Mouse (Mus musculus): Measurements from ENCODE around the gene Slc18b1. TPM values are rescaled to one million over a fixed set of nuclear protein-coding genes. Genes with fewer than 3 reads are reported as not detected.

Slc18b1 gene
- total and polyA plus RNA-seq, 3 experiments, result not detected

GRCm38 (mm10) chr10:23837115-23837514 is 40.3 kb downstream of the Slc18b1 start:
- Histone ChIP-seq H3K27me3 (ENCODE audit: control insufficient read depth in 1 of 2, insufficient read depth in 2 of 2, low read length in 2 of 2) (peaks cover 0 to 1% of the 10 kb centered on the region in 2 experiments; a peak in 1 of 4 replicates), H3K4me1 (ENCODE audit: control insufficient read depth in 1 of 2, insufficient read depth in 2 of 2, low read length in 2 of 2) (no peaks in the 10 kb centered on the region), H3K36me3 (ENCODE audit: control insufficient read depth in 1 of 2, insufficient read depth in 2 of 2, low read length in 2 of 2) (no peaks in the 10 kb centered on the region), H3K9ac (ENCODE audit: control insufficient read depth, low read depth, low read length, poor library complexity, severe bottlenecking) (no peak overlapping the region), H3K4me3 (ENCODE audit: control insufficient read depth in 1 of 2, insufficient read depth in 1 of 2, low read depth in 2 of 2, low read length in 2 of 2) (no peak overlapping the region), H3K27ac (ENCODE audit: control insufficient read depth, low read depth, low read length) (no peak overlapping the region), H3K9me3 (replicated peaks; ENCODE audit: insufficient read depth, low read length) (no peaks in the 10 kb centered on the region), H3K79me2 (ENCODE audit: control insufficient read depth, insufficient read depth, low read length, poor library complexity) (no peaks in the 10 kb centered on the region)
- no peak for DNase-seq (ENCODE audit: low read depth, low spot score)
- TF ChIP-seq TBP (IDR thresholded peaks at IDR 0.05; ENCODE audit: low read depth, low read length) (no peak), ZKSCAN1 (IDR thresholded peaks at IDR 0.05; ENCODE audit: low read depth, low read length) (no peak), USF1 (IDR thresholded peaks at IDR 0.05; ENCODE audit: low read depth, low read length) (no peak), CHD1 (IDR thresholded peaks at IDR 0.05; ENCODE audit: low read depth, low read length) (no peak), RAD21 (IDR thresholded peaks at IDR 0.05; ENCODE audit: low read depth, low read length) (no peak), NRF1 (IDR thresholded peaks at IDR 0.05; ENCODE audit: insufficient read depth, low read depth, low read length, poor library complexity, severe bottlenecking) (no peak), MYB (IDR thresholded peaks at IDR 0.05; ENCODE audit: low read depth, low read length) (no peak), TCF12 (IDR thresholded peaks at IDR 0.05; ENCODE audit: low read depth, low read length) (no peak), SMC3 (IDR thresholded peaks at IDR 0.05; ENCODE audit: low read depth, low read length) (no peak), E2F4 (IDR thresholded peaks at IDR 0.05; ENCODE audit: borderline replicate concordance, low read depth, low read length) (no peak), GABPA (IDR thresholded peaks at IDR 0.05; ENCODE audit: low read depth, low read length) (no peak)

GRCm38 (mm10) chr10:23838910-23839309 is 42.1 kb downstream of the Slc18b1 start:
- no peak for DNase-seq (ENCODE audit: low read depth, low spot score)
- H3K36me3 ChIP-seq (ENCODE audit: control insufficient read depth in 1 of 2, insufficient read depth in 2 of 2, low read length in 2 of 2), result no peaks in the 10 kb centered on the region
- no peak overlapping the region for H3K9ac ChIP-seq (ENCODE audit: control insufficient read depth, low read depth, low read length, poor library complexity, severe bottlenecking)
- no peak overlapping the region for H3K27ac ChIP-seq (ENCODE audit: control insufficient read depth, low read depth, low read length)
- H3K27me3 ChIP-seq (ENCODE audit: control insufficient read depth in 1 of 2, insufficient read depth in 2 of 2, low read length in 2 of 2), result peaks cover 0 to 1% of the 10 kb centered on the region in 2 experiments; a peak in 1 of 4 replicates
- TF ChIP-seq SIN3A (IDR thresholded peaks at IDR 0.05; ENCODE audit: low read length), result no peak
- no peak for TF ChIP-seq GABPA (IDR thresholded peaks at IDR 0.05; ENCODE audit: low read depth, low read length)
- TF ChIP-seq KAT2A (conservative IDR thresholded peaks at IDR 0.05; ENCODE audit: low read depth, low read length), result no peak
- TF ChIP-seq TCF12 (IDR thresholded peaks at IDR 0.05; ENCODE audit: low read depth, low read length), result no peak
- no peak for TF ChIP-seq NELFE (IDR thresholded peaks at IDR 0.05; ENCODE audit: low read depth, low read length)
- TF ChIP-seq CHD1 (IDR thresholded peaks at IDR 0.05; ENCODE audit: low read depth, low read length), result no peak
- TF ChIP-seq ZKSCAN1 (IDR thresholded peaks at IDR 0.05; ENCODE audit: low read depth, low read length), result no peak
- TF ChIP-seq HCFC1 (IDR thresholded peaks at IDR 0.05; ENCODE audit: low read depth, low read length), result no peak
- TF ChIP-seq SMC3 (IDR thresholded peaks at IDR 0.05; ENCODE audit: low read depth, low read length), result no peak
- no peak for TF ChIP-seq JUND (IDR thresholded peaks at IDR 0.05; ENCODE audit: low read depth, low read length)
- TF ChIP-seq POLR2AphosphoS5 (IDR thresholded peaks at IDR 0.05; ENCODE audit: borderline replicate concordance, low read depth, low read length), result no peak
- no peak for TF ChIP-seq CHD2 (IDR thresholded peaks at IDR 0.05; ENCODE audit: low read length)
- no peak for TF ChIP-seq ELF1 (IDR thresholded peaks at IDR 0.05; ENCODE audit: low read depth, low read length)
- no peak for TF ChIP-seq ETS1 (IDR thresholded peaks at IDR 0.05; ENCODE audit: low read depth, low read length)
- no peaks in the 10 kb centered on the region for H3K4me1 ChIP-seq (ENCODE audit: control insufficient read depth in 1 of 2, insufficient read depth in 2 of 2, low read length in 2 of 2)
- no peaks in the 10 kb centered on the region for H3K79me2 ChIP-seq (ENCODE audit: control insufficient read depth, insufficient read depth, low read length, poor library complexity)
- no peak overlapping the region for H3K4me3 ChIP-seq (ENCODE audit: control insufficient read depth in 1 of 2, insufficient read depth in 1 of 2, low read depth in 2 of 2, low read length in 2 of 2)
- no peaks in the 10 kb centered on the region for H3K9me3 ChIP-seq (replicated peaks; ENCODE audit: insufficient read depth, low read length)
